Mouse (Mus musculus): ENCODE results near the gene Tmem199.

GRCm38 (mm10) chr11:78556070-78556469 is 44.1 kb upstream of the Tmem199 start:
- TF ChIP-seq CTCF (IDR thresholded peaks at IDR 0.05; ENCODE audit: borderline replicate concordance, insufficient read depth, low read depth, low read length) (no peak), POLR2A (IDR thresholded peaks at IDR 0.05; ENCODE audit: borderline replicate concordance, insufficient read depth, low read length) (no peak)

Measured in cerebellum, adult 2 months (tissue).